Mouse (Mus musculus) left cerebral cortex, adult 9 months (tissue): Measurements from ENCODE around the gene Gm17651.

Source experiments
- DNase-seq, 2 experiments: peaks; one replicate each; pipeline ENCODE4 v3.0.0; 2022; ENCODE audit warnings: low spot score in 2 of 2

The Gm17651 gene

GRCm38 (mm10) chr3:97674644-97675110, at the start of gene Gm17651:
Gene Gm17651, minus strand, starts transcription at chr3:97674694.
- DNase-seq, result no peak

- no peak for DNase-seq
These were observed 44.6 kb upstream of the Gm17651 start for GRCm38 (mm10) chr3:97719116-97719515.

GRCm38 (mm10) chr3:97715922-97716321, 41.4 kb upstream of the Gm17651 start:
- no peak for DNase-seq

GRCm38 (mm10) chr3:97710881-97711280, 36.4 kb upstream of the Gm17651 start:
- no peak for DNase-seq

- no peak for DNase-seq
These were observed 35.6 kb upstream of the Gm17651 start for GRCm38 (mm10) chr3:97710134-97710533.

- no peak for DNase-seq
These were observed 32.1 kb upstream of the Gm17651 start for GRCm38 (mm10) chr3:97706561-97706960.

- no peak for DNase-seq
These were observed 31.0 kb upstream of the Gm17651 start for GRCm38 (mm10) chr3:97705508-97705907.

- no peak for DNase-seq
These were observed 28.1 kb upstream of the Gm17651 start for GRCm38 (mm10) chr3:97702448-97703080.

GRCm38 (mm10) chr3:97701198-97701597, 26.7 kb upstream of the Gm17651 start:
- DNase-seq, result no peak

GRCm38 (mm10) chr3:97699061-97699460, 24.6 kb upstream of the Gm17651 start:
- DNase-seq, result no peak

- DNase-seq, result no peak
These were observed 22.8 kb upstream of the Gm17651 start for GRCm38 (mm10) chr3:97697291-97697690.

- DNase-seq, result no peak
These were observed 22.4 kb upstream of the Gm17651 start for GRCm38 (mm10) chr3:97696866-97697265.

GRCm38 (mm10) chr3:97693806-97694205, 19.3 kb upstream of the Gm17651 start:
- DNase-seq, result no peak

- DNase-seq, result peak in 1 of 2 experiments; percentile 54
These were observed 17.0 kb upstream of the Gm17651 start for GRCm38 (mm10) chr3:97691443-97692017.

GRCm38 (mm10) chr3:97690590-97690989, 16.1 kb upstream of the Gm17651 start:
- no peak for DNase-seq

GRCm38 (mm10) chr3:97689289-97689688, 14.8 kb upstream of the Gm17651 start:
- no peak for DNase-seq

GRCm38 (mm10) chr3:97686372-97687117, 12.1 kb upstream of the Gm17651 start:
- no peak for DNase-seq

- no peak for DNase-seq
These were observed 9.2 kb upstream of the Gm17651 start for GRCm38 (mm10) chr3:97683560-97684195.

GRCm38 (mm10) chr3:97682576-97682975, 8.1 kb upstream of the Gm17651 start:
- no peak for DNase-seq

GRCm38 (mm10) chr3:97682159-97682502, 7.6 kb upstream of the Gm17651 start:
- DNase-seq, result no peak

GRCm38 (mm10) chr3:97681321-97682158, 7.0 kb upstream of the Gm17651 start:
- DNase-seq, result peak in 1 of 2 experiments; percentile 81
